Mouse (Mus musculus): ENCODE measurements around the gene Gpatch1. TPM values are rescaled to one million over a fixed set of nuclear protein-coding genes. Genes with fewer than 3 reads are reported as not detected.
"Not testable (repeated sequence)": the region's sequence is repeated elsewhere in the genome, so short reads cannot be mapped to it uniquely, and the experiment has no call there.

The Gpatch1 gene
- total RNA-seq, 4 experiments from 2014 or later: 6.8 to 7.8 (median 7.5) TPM

GRCm38 (mm10) chr7:35237935-35238334, 80.3 kb downstream of the Gpatch1 start:
- DNase-seq (ENCODE audit: low spot score in 2 of 2): not testable (repeated sequence)

GRCm38 (mm10) chr7:35235308-35235707, 82.9 kb downstream of the Gpatch1 start:
- DNase-seq (ENCODE audit: low spot score in 2 of 2): peak in 1 of 2 experiments; percentile 25

- peak; percentile 95 for DNase-seq (ENCODE audit: low spot score in 2 of 2)
Measured at GRCm38 (mm10) chr7:35234361-35235245, 83.6 kb downstream of the Gpatch1 start.

GRCm38 (mm10) chr7:35233861-35234260, 84.4 kb downstream of the Gpatch1 start:
- no peak for DNase-seq (ENCODE audit: low spot score in 2 of 2)

- DNase-seq (ENCODE audit: low spot score in 2 of 2): no peak
Measured at GRCm38 (mm10) chr7:35232796-35233455, 85.3 kb downstream of the Gpatch1 start.

- no peak for DNase-seq (ENCODE audit: low spot score in 2 of 2)
Measured at GRCm38 (mm10) chr7:35230333-35230732, 87.9 kb downstream of the Gpatch1 start.

Other genes starting within 250 kb of the Gpatch1 start
- 10 to 100 TPM in 1 of 4 experiments, 1 to 10 TPM in 3; 3.0 to 10.9 (median 6.4) TPM for gene Cebpa, start 199.1 kb downstream of the Gpatch1 start, total RNA-seq (2022)
- 1 to 10 TPM in 3 of 4 experiments, under 1 TPM in 1; 0.82 to 3.1 (median 1.9) TPM for gene Slc7a10, start 132.1 kb downstream of the Gpatch1 start, total RNA-seq (2022)
- 1 to 10 TPM; 5.0 to 6.0 (median 5.3) TPM for gene Lrp3, start 102.9 kb downstream of the Gpatch1 start, total RNA-seq (2022)
- 10 to 100 TPM in 1 of 4 experiments, 1 to 10 TPM in 3; 1.7 to 13.0 (median 3.2) TPM for gene Rhpn2, start 15.7 kb upstream of the Gpatch1 start, total RNA-seq (2022)
- 1 to 10 TPM in 1 of 4 experiments, under 1 TPM in 3; 0.48 to 1.1 (median 0.92) TPM for gene Faap24, start 78.4 kb upstream of the Gpatch1 start, total RNA-seq (2022)
- 1 to 10 TPM; 4.6 to 7.4 (median 5.4) TPM for gene Cep89, start 78.6 kb upstream of the Gpatch1 start, total RNA-seq (2022)
- not detected for gene Slc7a9, start 130.4 kb upstream of the Gpatch1 start, total RNA-seq (2022)
- not detected for gene Tdrd12, start 219.3 kb upstream of the Gpatch1 start, total RNA-seq (2022)
- 10 to 100 TPM; 49.2 to 61.5 (median 56.2) TPM for gene Nudt19, start 237.9 kb upstream of the Gpatch1 start, total RNA-seq (2022)

Measured in gastrocnemius, adult 8-10 months (tissue).